ENCODE assay signal across 12 mouse cellular contexts in genomic region chr3:120732391-120732790, GRCm38 (mm10).
"Had no signal": no experiment of that assay in that cellular context is flagged by ENCODE, and none has a peak within 500 bp of the region (broad histone marks: within the 10 kb centered on the region; RNA-seq: fewer than 3 reads in every experiment).

No protein-coding gene starts in this region.

- H3K4me1 ChIP-seq: kidney, embryonic 15.5 days; liver, embryonic 13.5 days had no signal

- DNase-seq: kidney, postnatal 10 days; kidney, postnatal 36 days; liver, embryonic 13.5 days; lung, adult 2 months; lung, postnatal 14 days; lung, postnatal 4 days; midbrain, embryonic 14.5 days; right cerebral cortex, postnatal 14 days; right cerebral cortex, postnatal 4 days; thymus, adult 18-20 months; thymus, postnatal 36 days had no signal

- H3K27me3 ChIP-seq: kidney, embryonic 15.5 days; liver, embryonic 13.5 days had no signal

- H3K27ac ChIP-seq: kidney, embryonic 15.5 days; liver, embryonic 13.5 days had no signal

- H3K36me3 ChIP-seq: kidney, embryonic 15.5 days; liver, embryonic 13.5 days had no signal

- H3K4me3 ChIP-seq: kidney, embryonic 15.5 days; liver, embryonic 13.5 days had no signal
